Mouse (Mus musculus) embryo, embryonic 11 days (tissue): ENCODE measurements around the gene Svs1.
"Not testable (repeated sequence)": the region's sequence is repeated elsewhere in the genome, so short reads cannot be mapped to it uniquely, and the experiment has no call there.

Experiments
- DNase-seq: peaks from one replicate; pipeline ENCODE4 v3.0.0-alpha.2; 2015

Gene Svs1

GRCm38 (mm10) chr6:48986444-48986990 lies at the start of gene Svs1:
Gene Svs1 (plus strand): TSS chr6:48986861.
- peak; percentile 1 for DNase-seq

- DNase-seq, result no peak
Observed at GRCm38 (mm10) chr6:48949596-48949995, 37.1 kb upstream of the Svs1 start.

- DNase-seq, result no peak
Observed at GRCm38 (mm10) chr6:48950676-48951075, 36.0 kb upstream of the Svs1 start.

GRCm38 (mm10) chr6:48951630-48952029 lies 35.0 kb upstream of the Svs1 start:
- DNase-seq, result no peak

- DNase-seq, result no peak
Observed at GRCm38 (mm10) chr6:48953220-48953619, 33.4 kb upstream of the Svs1 start.

GRCm38 (mm10) chr6:48954211-48954610 lies 32.5 kb upstream of the Svs1 start:
- DNase-seq, result no peak

- DNase-seq, result peak; percentile 56
Observed at GRCm38 (mm10) chr6:48954946-48955345, 31.7 kb upstream of the Svs1 start.

- DNase-seq, result no peak
Observed at GRCm38 (mm10) chr6:48956785-48957184, 29.9 kb upstream of the Svs1 start.

GRCm38 (mm10) chr6:48958053-48958452 lies 28.6 kb upstream of the Svs1 start:
- DNase-seq, result peak; percentile 27

- DNase-seq, result peak; percentile 23
Observed at GRCm38 (mm10) chr6:48959151-48959550, 27.5 kb upstream of the Svs1 start.

GRCm38 (mm10) chr6:48966696-48967095 lies 20.0 kb upstream of the Svs1 start:
- DNase-seq, result not testable (repeated sequence)

GRCm38 (mm10) chr6:48967868-48968267 lies 18.8 kb upstream of the Svs1 start:
- DNase-seq, result no peak

GRCm38 (mm10) chr6:48974663-48975062 lies 12.0 kb upstream of the Svs1 start, which contains the start of gene Doxl2:
Gene Doxl2 (plus strand): TSS chr6:48974963.
- no peak for DNase-seq

- no peak for DNase-seq
Observed at GRCm38 (mm10) chr6:48979616-48980015, 7.0 kb upstream of the Svs1 start.

GRCm38 (mm10) chr6:48982305-48982704 lies 4.4 kb upstream of the Svs1 start:
- no peak for DNase-seq

- no peak for DNase-seq
Observed at GRCm38 (mm10) chr6:48989971-48990370, 3.3 kb downstream of the Svs1 start.

GRCm38 (mm10) chr6:48991991-48992390 lies 5.3 kb downstream of the Svs1 start:
- no peak for DNase-seq

- DNase-seq, result no peak
Observed at GRCm38 (mm10) chr6:48998186-48998585, 11.5 kb downstream of the Svs1 start.

- DNase-seq, result no peak
Observed at GRCm38 (mm10) chr6:48998796-48999195, 12.1 kb downstream of the Svs1 start.

- peak; percentile 28 for DNase-seq
Observed at GRCm38 (mm10) chr6:49003381-49003780, 16.7 kb downstream of the Svs1 start.

GRCm38 (mm10) chr6:49007981-49008380 lies 21.3 kb downstream of the Svs1 start:
- DNase-seq, result peak; percentile 84

- DNase-seq, result peak; percentile 12
Observed at GRCm38 (mm10) chr6:49008420-49009160, 21.9 kb downstream of the Svs1 start.

GRCm38 (mm10) chr6:49009161-49009555 lies 22.5 kb downstream of the Svs1 start:
- DNase-seq, result peak; percentile 5

- DNase-seq, result no peak
Observed at GRCm38 (mm10) chr6:49009665-49010064, 23.0 kb downstream of the Svs1 start.

- DNase-seq, result no peak
Observed at GRCm38 (mm10) chr6:49011191-49011590, 24.5 kb downstream of the Svs1 start.
